Mouse (Mus musculus) cerebellum, postnatal 36 days (tissue): ENCODE measurements around the gene Adam3.

Experiments used
- DNase-seq, 2 experiments: peaks; one replicate each; pipeline ENCODE4 v3.0.0; 2021 to 2022; ENCODE audit warnings: mixed read lengths in 2 of 2

Adam3 gene

GRCm38 (mm10) chr8:24725630-24726029 lies at the start of gene Adam3:
Adam3 (minus strand) TSS chr8:24725852.
- no peak for DNase-seq

GRCm38 (mm10) chr8:24724886-24725626 lies 596 bp downstream of the Adam3 start:
- no peak for DNase-seq
